Mouse (Mus musculus) testis, postnatal 10 days (tissue): ENCODE measurements around the gene Prkn.

ENCODE experiments used
- DNase-seq: peaks from one replicate; pipeline ENCODE4 v3.0.0; 2021; ENCODE audit warnings: low spot score

Gene Prkn

DNA sequence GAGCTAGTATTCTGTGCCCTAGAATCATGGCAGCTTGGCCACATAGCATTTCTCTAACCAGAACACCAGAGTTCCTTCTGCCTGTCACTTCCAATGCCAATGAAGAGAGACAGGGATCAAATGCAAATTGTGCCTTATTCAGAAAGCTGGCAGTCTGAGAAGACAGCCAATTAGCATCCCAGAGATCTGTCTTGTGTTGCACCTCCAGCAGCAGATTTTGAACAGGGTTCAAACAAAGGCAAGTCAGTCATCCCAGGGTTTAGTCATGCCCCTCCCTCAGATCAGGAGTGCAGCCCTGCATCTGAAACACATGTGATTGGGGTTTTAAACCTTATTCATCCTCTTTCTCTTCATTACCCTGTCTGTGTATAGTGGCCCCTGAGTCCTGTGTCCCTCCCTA is 900.5 kb downstream of the Prkn start:
- no peak for DNase-seq

DNA sequence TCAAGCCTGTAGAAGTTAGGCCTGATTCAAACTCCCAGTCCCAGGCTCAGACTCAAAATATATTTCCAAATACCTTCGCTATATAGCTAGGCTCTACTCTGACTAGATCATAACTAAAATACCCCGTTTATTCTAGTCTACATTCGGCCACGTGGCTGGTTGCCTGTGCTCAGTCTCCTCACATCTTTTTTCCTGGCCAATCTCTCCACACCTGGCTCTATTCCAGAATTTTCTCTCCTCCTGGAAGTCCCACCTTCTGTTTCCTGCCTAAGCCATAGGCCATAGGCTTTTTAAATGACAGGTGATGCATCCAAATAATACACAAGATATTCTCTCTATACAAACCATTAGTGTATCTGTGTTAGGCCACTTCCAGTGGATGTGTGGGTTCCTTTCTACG is 901.0 kb downstream of the Prkn start:
- DNase-seq = no peak

DNA sequence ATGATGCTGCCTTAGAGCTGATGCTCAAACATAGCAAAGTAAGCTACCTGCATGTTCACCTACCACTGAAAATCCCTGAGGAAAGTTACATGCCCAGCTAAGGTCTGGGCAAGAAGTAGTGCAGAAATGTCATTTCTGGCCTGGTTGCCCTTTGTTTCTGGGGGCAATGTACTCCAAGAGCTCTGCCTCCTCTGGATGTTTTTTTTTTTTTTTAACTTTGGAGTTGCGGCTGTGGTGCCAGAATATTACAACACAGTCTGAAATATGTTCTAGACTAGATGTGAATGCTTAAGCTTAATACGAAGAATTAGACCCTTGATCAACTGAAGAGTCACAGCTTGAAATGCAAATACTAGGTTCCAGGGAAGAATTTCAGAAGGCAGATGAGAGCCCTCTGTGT is 911.1 kb downstream of the Prkn start:
- DNase-seq = no peak

DNA sequence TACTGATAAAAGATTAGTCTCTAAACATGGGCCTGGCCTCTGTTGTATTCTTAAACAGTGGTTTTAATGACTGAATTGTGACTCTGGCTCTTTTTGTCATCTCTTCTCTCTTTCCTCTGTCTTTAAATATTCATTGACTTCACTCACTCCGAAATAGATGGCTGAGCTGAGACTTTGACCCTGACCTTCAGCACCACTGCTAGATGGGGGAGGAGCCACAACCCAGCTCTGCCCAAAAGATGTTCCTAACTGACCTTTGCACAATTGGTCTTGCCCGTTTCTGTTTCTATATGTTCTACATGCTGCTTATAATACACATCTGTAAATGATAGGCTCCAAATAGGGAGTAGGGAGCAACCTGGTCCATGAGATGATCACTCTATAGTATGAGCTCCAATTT is 912.5 kb downstream of the Prkn start:
- DNase-seq = no peak

DNA sequence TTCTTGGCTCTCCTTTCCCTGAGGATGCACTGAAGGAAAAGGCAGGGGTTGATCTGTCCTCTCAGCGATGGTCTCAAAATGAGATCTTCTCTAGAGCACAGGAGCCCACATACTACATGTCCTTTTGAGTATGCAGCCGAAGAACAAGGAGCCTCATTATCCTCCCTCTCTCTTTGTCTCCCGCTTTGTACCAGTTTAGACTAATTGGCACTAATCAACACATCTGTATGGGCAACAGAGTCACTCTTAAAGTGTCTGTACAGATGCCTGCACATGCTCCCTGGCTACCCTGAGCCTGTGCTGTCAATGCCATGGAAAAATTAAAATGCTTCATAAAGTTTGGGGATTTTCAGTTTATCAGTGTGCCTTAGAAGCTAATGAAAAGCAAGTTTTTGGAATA is 924.9 kb downstream of the Prkn start:
- DNase-seq = no peak

DNA sequence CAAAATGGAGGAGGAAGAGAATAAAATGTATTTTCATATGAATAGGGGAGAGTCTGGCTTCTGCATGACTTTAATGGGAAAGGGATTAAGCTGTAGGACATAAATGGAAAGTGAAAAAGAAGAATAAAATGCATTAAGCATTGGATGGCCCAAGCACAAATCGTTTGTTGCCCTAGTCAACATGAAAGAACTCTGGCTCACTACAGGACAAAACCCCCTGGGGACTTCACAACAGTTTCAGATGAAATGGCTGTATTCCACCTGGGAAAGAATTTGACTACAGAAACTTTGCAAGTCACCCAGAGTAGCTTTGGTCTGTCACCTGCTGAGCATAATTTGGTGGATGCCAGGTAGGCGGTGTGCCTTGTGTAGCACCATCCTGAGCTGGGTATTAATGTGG is 925.4 kb downstream of the Prkn start:
- no peak for DNase-seq

DNA sequence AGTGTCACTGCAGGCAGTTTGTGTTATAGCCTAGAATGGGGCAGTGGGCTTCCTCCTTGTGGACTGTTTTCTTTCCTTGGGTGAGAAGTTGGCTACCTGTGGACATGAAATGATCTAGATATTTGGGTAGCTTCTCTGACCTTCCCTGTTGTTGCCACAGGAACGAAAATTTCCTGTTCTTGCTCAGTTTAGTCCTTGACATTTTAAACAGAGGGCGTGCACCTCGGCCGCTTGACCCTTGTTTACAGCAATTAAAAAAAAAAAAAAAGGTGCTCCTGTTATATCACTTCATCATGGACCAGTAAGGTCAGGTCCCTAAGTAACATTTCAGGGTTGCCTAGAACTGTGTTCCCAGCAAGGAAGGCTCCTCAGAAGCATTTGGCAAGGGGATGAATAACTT is 927.1 kb downstream of the Prkn start:
- DNase-seq = no peak

DNA sequence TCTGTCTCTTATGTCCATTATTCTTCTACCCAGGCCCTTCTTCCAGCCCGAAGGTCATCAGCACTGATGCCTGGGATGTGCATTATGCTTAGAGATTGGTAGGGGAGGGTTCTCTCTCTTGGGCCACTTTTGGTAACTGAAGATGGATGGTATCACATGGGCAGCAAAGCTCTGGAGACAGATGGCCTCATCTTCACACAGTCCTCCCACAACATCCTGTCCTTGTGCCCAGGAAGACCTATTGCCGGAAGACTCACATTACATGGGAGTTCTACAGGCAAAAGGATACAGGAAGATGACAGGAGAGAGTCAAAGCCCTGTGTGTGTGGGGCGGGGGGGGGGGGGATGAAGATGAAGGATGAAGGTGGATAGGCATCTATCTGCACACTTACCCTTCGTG is 928.2 kb downstream of the Prkn start:
- DNase-seq = no peak

DNA sequence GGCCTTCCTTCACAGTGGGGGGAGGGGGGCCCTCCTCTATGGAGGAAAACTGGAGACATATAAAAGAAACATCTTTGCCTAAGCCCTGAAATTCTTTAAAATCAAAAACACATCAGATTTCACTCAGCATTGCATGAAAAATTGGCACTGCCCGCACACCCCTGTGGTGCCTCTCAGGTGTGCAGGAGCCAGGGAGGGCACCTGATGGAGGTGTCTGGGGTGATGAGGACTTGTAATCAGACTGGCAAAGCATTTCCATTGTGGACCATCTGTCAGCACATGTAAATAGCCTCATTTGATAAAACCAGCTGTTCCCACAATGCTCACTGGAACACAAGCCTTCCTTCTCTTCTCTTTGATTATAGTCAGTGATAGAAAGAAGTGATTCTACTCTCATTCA is 928.8 kb downstream of the Prkn start:
- DNase-seq = no peak

DNA sequence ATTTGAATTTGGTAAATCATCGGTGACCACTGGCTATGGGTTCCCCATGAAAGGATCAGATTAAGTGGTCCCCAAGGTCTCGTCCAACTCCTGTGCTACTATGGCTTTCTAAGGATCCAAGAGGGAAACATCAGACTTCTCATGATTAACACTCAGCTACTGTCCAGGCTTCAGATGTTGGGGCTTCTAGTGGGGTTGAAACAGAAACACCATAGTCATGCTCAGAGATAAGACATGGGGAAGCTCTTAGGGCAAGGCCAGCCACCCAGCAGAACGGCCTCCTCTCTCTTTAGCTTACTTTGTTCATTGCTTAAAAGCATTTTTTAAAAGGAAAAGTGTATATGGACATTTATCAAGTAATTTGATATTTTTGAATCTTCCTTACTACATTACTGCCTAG is 929.3 kb downstream of the Prkn start:
- DNase-seq = no peak

DNA sequence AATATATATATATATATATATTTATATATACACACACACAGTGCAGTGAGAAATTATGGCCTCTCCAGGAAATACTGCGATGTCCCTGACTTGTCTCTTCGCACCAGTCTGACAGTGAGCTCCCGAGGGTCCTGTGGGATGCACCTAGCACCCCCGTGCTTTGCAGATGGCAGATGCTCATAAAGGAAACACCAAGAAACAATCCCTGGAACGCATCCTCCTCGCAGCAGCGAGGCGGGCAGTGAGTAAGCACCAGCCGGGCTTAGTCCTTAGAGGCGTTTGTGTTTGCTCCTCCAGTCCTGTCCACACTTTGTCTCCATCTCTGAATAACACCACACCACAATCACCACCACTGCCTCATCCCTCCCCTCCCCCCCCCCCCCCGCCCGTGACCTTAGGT is 939.4 kb downstream of the Prkn start:
- DNase-seq = no peak

DNA sequence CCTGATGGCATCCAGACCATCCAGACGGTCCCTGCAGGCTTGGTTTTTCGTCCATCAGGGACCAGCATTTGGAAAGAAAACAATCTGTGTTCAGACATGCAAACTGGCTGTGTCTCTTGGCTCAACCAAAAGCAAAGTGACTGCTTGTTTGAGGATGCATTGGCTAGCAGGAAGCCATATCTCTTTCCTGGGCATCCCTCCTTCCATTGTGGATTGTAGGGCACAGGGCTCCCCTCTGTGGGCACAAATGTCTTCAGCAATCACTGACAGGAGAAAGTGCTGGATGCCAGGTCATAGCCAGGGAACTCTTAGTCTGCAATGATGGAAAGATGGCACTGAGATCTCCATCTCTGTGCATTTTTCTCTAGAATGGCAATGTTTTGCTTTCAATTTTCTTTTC is 939.8 kb downstream of the Prkn start:
- no peak for DNase-seq

DNA sequence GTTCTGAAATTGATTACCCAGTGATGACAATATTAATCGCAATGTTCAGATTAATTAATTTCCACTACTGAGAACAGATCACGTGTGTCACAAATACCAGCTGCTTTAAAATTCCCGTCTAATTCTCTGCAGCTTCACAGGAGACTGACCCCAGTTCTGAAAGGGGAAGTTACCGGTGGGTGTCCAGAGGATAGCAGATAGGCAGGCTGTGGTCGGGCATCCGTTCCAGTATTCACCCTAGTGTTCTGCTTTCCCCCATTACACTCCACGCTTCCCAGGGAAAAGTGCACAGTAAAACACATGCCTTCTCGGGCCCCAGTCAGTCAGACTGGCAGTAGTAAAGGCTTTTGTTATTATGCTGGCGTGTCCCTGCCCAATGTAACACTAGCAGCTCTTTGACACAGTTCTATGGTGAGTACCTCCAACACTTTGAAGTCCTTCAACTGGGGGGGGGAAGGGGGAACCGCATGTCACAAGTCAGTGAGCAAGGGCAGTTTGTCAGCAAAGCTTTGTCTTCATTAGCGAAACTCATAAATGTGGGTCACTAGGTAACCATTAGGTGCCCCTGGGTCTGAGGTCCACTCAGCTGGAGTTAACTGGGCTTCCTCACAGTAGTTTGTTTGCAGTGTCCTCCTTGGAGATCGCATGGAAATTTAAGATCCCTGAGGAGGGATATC is 940.8 kb downstream of the Prkn start:
- DNase-seq = no peak

DNA sequence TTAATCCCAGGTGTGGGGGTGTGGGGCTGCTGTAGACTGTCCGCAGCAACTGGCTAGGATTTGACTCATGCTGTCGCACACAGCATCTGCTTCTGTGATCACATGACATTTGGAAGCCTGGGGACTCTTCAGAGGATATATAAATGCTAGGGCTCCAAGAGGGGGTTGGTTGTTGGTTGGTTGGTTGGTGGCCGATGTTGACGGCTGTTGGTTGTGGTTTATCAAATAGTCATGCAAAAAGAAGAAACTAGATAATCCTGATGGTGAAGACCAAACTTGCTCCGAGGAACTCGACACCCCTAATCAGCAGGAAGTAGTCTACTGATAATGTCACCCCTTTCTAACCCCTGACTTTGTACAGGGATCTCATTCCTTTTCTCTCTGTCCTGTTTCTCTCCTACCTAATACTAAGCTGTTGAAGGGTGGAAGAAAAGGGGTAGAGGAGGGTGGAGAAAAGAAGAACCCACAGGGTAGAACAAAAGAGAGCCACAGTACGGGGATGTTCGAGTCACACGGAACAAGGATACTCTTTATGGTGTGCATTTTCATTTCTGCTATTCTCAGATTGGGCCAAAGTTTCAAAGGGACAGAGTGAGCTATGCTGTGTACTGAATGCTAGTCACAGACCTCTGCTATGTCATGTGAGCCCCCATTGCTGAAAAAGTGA is 948.2 kb downstream of the Prkn start:
- DNase-seq = no peak

DNA sequence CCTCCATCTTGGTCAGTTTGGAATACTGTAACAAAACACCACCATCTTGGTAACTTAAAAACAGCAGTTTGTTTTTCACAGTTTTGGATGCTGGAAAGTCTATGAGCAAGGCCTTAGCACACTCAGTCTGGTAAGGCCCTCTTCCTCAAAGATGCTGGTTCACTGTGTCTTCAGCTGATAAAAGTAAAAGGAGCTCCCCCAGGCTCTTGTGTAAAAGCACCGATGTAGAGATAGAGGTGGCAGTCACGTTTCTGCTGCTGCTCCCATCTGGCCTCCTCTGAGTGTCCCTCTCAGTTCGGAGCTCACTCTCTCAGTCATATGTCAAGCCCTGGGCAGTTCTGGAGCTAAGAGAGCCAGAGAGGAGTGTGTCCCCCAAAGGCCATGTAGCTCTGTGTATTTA is 955.8 kb downstream of the Prkn start:
- no peak for DNase-seq

DNA sequence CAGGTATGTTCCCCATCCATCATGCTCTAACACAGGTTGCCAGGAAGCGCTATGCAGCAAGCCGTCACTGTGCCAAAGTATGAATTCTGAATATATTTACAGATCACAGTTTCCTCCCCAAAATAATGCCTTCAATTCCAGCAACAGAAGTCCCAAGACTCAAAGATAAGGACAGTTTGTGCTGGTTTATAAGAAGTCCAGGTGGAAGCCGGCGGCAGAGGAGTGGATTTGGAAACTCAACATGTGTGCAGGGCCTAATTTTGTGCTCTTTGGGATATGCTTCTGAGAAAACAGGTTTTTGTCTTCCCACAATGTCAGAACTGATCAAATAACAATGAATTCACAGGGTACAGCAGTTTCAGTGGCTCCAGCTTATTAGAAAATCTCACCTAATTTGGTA is 961.0 kb downstream of the Prkn start:
- DNase-seq = no peak

DNA sequence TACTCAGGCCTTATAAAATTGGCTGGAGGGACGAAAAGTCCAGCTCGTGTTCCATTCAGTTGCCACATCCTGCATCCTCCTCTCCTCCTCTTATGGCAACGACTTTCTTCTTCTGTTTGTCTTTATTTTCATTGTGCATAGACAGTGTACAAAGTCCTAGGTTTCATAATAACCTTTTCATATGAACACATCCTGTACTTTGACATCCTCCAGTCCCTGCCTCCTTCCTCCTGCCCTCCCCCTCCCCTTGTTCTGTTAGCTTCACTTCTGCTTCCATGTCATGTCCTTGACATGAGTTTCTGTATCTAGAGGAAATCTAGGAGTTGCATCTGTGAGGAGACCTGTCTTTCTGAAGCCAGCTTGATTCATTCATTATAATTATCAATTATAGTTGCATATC is 967.1 kb downstream of the Prkn start:
- DNase-seq = no peak

DNA sequence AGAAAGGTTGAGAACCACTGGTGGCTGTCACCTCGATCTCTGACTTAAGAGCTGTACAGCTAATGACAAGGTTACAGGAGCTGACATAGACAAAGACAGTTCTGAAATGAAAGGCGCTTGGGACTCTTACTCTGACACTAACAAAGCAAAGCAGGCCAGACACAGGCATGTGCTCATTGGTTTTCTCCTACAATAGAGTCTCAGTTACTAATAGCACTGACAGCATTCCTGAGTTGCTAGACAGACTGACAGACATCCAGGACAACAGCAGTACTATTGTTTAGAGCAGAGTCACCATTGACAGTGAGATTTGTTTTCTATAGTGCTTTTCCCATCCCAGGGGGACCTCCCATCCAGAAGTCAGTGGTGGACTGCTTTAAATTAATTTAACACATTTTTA is 977.7 kb downstream of the Prkn start:
- no peak for DNase-seq

DNA sequence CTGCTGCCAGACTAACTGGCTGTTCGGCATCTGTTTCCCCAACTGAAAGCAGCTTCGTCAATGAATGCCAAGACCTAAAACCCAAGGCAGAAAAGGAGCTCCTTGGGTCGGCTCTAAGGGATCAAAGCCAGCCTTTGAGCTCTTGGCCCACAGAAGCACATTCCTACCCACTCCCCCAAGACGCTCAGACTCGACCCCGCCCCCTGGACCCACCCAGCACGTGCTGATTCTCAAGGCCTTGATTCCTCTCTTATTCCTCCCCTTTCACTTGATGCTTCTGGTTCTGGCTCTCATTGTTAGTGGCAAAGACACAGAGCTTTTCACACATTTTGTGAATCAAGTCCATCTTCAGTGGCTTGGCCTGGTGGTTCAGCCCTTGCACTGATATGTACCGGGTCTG is 979.3 kb downstream of the Prkn start:
- no peak for DNase-seq

DNA sequence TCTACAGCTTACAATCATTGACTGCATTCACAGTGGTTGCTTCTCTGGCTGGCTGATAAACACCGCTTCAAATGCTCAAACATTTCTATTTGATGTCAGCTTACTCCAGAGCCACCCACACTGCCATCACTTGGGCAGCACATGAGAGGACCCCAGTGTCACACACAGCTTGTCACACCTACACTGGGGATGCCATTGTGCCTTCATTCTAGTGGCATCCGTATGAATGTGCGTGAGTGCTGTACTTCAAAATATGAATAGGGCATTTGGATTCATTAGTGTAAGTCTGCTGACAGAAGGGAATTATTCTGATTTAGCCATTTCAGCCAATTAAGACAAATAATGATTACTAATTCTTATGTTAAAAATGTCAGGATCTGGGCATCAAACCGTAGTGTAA is 980.6 kb downstream of the Prkn start:
- no peak for DNase-seq

DNA sequence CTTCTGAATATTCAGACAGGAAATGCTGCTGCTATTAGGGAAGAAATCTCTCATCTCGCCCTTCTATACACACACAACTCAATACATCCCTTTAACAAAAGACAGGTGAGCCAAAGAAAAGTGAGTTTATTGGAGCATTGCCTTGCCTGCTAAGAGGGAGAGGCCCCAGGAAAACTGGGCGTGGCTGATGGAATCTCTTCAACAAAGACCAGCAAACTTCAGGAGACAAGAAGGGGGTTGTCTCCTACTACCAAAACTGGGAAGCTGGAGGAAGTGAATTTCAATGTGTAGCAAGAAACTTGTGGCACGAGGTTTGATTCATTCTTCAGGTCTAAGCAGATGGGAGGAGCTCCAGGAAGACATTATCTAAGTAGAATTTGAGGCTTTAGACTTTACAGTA is 989.3 kb downstream of the Prkn start:
- no peak for DNase-seq

DNA sequence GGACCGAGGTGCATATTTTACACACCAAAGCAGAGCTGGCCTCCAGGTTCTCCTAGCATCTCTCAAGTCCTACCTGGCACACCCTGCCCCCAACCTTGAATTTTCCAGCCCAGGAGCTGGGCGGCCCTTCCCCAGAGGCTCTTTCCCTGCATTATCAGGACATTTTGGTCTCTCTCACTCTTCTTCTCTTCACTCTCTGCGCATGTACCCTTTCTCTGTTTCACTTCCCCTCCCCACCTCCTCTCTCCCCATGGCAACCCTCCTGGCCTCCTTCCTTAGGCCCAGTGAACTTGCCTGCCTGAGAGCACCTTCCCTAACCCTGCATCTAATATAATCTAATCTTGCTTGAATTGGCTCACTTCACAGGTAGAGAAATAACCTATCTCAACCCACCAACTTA is 996.9 kb downstream of the Prkn start:
- no peak for DNase-seq

DNA sequence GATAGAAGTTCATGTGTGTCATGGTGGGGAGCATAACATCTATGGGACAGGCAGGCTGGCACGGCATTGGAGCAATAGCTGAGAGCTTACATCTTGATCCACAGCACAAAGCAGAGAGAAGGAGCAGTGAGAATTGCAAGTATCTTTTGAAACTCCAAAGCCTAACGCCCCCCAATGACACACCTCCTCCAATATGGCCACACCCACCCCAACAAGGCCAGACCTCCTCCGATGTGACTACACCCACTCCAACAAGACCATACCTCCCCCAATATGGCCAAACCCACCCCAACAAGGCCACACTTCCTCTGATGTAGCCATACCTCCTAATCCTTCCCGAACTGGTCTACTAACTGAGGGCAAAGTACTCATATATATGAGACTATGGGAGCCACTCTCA is 1004.3 kb downstream of the Prkn start:
- DNase-seq = no peak

DNA sequence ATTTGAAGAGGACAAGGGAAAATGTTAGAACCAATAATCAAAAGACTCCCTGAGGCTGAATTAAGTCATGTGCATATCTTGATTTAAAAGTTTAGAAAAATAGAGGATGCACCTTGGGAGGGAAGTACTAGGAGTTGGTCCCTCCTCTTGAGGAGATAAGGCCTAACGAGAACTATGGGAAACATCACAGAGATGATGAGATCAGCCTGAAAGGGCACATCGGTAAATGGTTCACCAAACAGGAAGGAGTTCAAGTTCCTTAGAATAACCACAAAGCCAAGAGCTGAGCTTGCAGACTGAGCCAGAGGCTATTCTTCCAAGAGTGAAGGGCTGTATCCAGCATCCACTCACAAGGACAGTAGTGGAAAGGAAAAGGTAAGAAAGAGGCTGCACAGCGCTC is 1004.8 kb downstream of the Prkn start:
- no peak for DNase-seq
